Mouse (Mus musculus): ENCODE measurements around the gene Slc51b. TPM values are rescaled to one million over a fixed set of nuclear protein-coding genes. Genes with fewer than 3 reads are reported as not detected.

Slc51b gene
- polyA plus RNA-seq, 1 experiment from 2014 or later = not detected

DNA sequence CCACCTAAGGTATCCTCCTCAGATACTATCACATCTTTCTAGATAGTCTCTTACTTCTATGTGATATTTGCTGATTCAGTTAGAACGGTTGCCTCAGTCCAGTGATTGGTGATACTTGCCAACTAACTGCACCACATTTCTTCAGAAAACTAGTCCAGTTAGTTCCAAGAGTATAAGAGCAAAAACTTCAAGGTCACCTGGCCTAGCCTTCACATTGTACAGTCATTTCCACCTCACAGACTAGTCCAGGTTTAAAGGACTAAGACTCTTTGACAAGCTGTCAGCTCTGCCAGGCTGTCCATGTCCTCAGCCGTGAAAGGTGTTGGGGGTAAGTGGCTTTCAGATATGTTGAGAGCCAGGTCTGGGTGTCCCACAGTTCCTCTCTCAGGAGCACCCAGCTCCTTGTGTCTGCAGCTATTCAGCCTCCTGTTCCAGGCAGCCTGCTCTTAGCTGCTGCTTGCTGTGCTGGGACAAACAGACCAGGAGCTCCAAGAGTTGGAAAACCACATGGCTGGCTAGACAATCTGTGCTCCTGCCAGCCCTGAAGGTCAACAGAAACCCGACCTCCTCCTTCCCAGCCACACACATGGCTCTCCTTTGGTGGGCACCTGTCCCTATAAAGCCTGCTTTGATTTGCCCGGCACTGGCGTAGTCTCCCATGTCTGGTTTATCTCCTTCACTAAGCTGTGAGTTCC lies 48.1 kb downstream of the Slc51b start:
- Histone ChIP-seq H3K27ac (replicated peaks; ENCODE audit: low read depth, low read length) (no peak overlapping the region), H3K9me3 (ENCODE audit: control insufficient read depth, low read length) (no peaks in the 10 kb centered on the region), H3K9ac (ENCODE audit: low read length) (no peak overlapping the region), H3K4me1 (ENCODE audit: control insufficient read depth, insufficient read depth, low read length) (0 out of 2 replicates have a peak, but pooled peaks cover 3% of the 10 kb centered on the region), H3K4me3 (ENCODE audit: low read depth, low read length) (no peak overlapping the region), H3K27me3 (ENCODE audit: control insufficient read depth, insufficient read depth, low read length) (no peaks in the 10 kb centered on the region), H3K36me3 (ENCODE audit: control insufficient read depth, insufficient read depth, low read length) (no peaks in the 10 kb centered on the region; the same call in 1 of the 2 replicates), H3K4me2 (ENCODE audit: low read depth, severe bottlenecking) (no peak overlapping the region)
- DNase-seq (ENCODE audit: low spot score) (no peak), ATAC-seq (ENCODE audit: insufficient number of reproducible peaks, low FRiP score, low TSS enrichment, low read depth) (no peak)
- 58% methylated on average over 5 of the region's 5 CpGs for WGBS

GRCm38 (mm10) chr9:65372449-65372848 lies 50.3 kb downstream of the Slc51b start:
- WGBS = 79% methylated on average over 4 of the region's 4 CpGs
- Histone ChIP-seq H3K27me3 (ENCODE audit: control insufficient read depth, insufficient read depth, low read length) (no peaks in the 10 kb centered on the region), H3K36me3 (ENCODE audit: control insufficient read depth, insufficient read depth, low read length) (no peaks in the 10 kb centered on the region; the same call in 1 of the 2 replicates), H3K4me2 (ENCODE audit: low read depth, severe bottlenecking) (no peak overlapping the region), H3K27ac (replicated peaks; ENCODE audit: low read depth, low read length) (no peak overlapping the region), H3K4me1 (ENCODE audit: control insufficient read depth, insufficient read depth, low read length) (0 out of 2 replicates have a peak, but pooled peaks cover 3% of the 10 kb centered on the region), H3K9me3 (ENCODE audit: control insufficient read depth, low read length) (no peaks in the 10 kb centered on the region), H3K9ac (ENCODE audit: low read length) (no peak overlapping the region), H3K4me3 (ENCODE audit: low read depth, low read length) (no peak overlapping the region)
- ATAC-seq (ENCODE audit: insufficient number of reproducible peaks, low FRiP score, low TSS enrichment, low read depth) = no peak
- no peak for DNase-seq (ENCODE audit: low spot score)

DNA sequence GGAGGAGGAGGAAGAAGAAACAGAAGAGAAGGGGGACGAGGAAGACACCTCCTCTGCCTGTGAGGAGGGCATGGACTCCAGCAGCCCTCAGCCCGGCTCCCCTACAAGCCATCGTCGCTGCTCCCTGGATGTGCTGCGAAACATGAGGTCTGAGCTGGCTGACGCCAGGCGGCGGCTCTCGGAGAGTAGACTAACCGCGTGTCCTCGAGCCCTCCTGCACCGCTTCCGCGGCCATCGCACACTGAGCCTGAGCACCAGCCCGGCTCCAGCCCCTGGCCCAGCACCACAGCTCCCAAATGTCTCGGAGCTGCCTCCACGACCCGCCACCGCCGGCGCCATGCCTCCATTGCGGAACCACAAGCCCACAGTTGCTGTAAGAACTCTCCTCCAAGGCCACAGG lies 51.0 kb downstream of the Slc51b start:
- Histone ChIP-seq H3K4me2 (ENCODE audit: low read depth, severe bottlenecking) (no peak overlapping the region), H3K9me3 (ENCODE audit: control insufficient read depth, low read length) (no peaks in the 10 kb centered on the region), H3K9ac (ENCODE audit: low read length) (no peak overlapping the region), H3K36me3 (ENCODE audit: control insufficient read depth, insufficient read depth, low read length) (no peaks in the 10 kb centered on the region; the same call in 1 of the 2 replicates), H3K4me1 (ENCODE audit: control insufficient read depth, insufficient read depth, low read length) (0 out of 2 replicates have a peak, but pooled peaks cover 3% of the 10 kb centered on the region), H3K4me3 (ENCODE audit: low read depth, low read length) (no peak overlapping the region), H3K27ac (replicated peaks; ENCODE audit: low read depth, low read length) (no peak overlapping the region), H3K27me3 (ENCODE audit: control insufficient read depth, insufficient read depth, low read length) (no peaks in the 10 kb centered on the region)
- DNase-seq (ENCODE audit: low spot score) (no peak), ATAC-seq (ENCODE audit: insufficient number of reproducible peaks, low FRiP score, low TSS enrichment, low read depth) (no peak)
- 76% methylated on average over 24 of the region's 24 CpGs for WGBS

GRCm38 (mm10) chr9:65365721-65366120 lies 57.0 kb downstream of the Slc51b start:
- no peak for ATAC-seq (ENCODE audit: insufficient number of reproducible peaks, low FRiP score, low TSS enrichment, low read depth)
- no peak for DNase-seq (ENCODE audit: low spot score)
- Histone ChIP-seq H3K9me3 (ENCODE audit: control insufficient read depth, low read length) (no peaks in the 10 kb centered on the region), H3K4me1 (ENCODE audit: control insufficient read depth, insufficient read depth, low read length) (no peaks in the 10 kb centered on the region), H3K36me3 (ENCODE audit: control insufficient read depth, insufficient read depth, low read length) (no peaks in the 10 kb centered on the region), H3K9ac (ENCODE audit: low read length) (no peak overlapping the region), H3K27ac (replicated peaks; ENCODE audit: low read depth, low read length) (no peak overlapping the region), H3K4me2 (ENCODE audit: low read depth, severe bottlenecking) (no peak overlapping the region), H3K4me3 (ENCODE audit: low read depth, low read length) (no peak overlapping the region), H3K27me3 (ENCODE audit: control insufficient read depth, insufficient read depth, low read length) (no peaks in the 10 kb centered on the region)
- WGBS = 93% methylated on average over 7 of the region's 7 CpGs

DNA sequence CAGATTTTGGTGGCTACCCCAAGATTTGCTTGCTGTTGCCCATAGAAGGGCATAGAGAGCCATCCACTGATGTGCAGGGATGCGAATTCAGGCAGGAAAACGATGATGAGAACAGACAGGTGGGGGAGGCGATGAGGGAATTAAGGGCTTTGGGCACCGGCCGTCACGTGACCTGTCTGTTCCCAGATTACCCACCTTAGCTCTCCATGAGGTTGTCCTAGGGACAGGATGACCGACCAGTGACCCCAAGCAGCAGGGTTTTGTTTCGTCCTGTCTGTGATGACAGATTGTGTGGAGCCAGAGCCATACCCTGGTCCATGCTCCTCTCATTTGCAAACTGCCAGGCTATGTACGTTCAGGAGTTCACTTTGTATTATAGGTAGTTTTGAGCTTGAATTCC lies 59.1 kb downstream of the Slc51b start:
- no peaks in the 10 kb centered on the region for H3K9me3 ChIP-seq (ENCODE audit: control insufficient read depth, low read length)
- ATAC-seq (ENCODE audit: insufficient number of reproducible peaks, low FRiP score, low TSS enrichment, low read depth) (no peak), DNase-seq (ENCODE audit: low spot score) (no peak)
- WGBS = 40% methylated on average over 9 of the region's 9 CpGs
- no peaks in the 10 kb centered on the region for H3K4me1 ChIP-seq (ENCODE audit: control insufficient read depth, insufficient read depth, low read length)
- H3K4me3 ChIP-seq (ENCODE audit: low read depth, low read length) = no peak overlapping the region
- H3K27ac ChIP-seq (replicated peaks; ENCODE audit: low read depth, low read length) = no peak overlapping the region
- 0 out of 2 replicates have a peak, but pooled peaks cover under 1% of the 10 kb centered on the region for H3K36me3 ChIP-seq (ENCODE audit: control insufficient read depth, insufficient read depth, low read length)
- H3K27me3 ChIP-seq (ENCODE audit: control insufficient read depth, insufficient read depth, low read length) = no peaks in the 10 kb centered on the region
- H3K4me2 ChIP-seq (ENCODE audit: low read depth, severe bottlenecking) = no peak overlapping the region
- no peak overlapping the region for H3K9ac ChIP-seq (ENCODE audit: low read length)

Other genes starting within 250 kb of the Slc51b start
- gene Parp16, start 227.6 kb downstream of the Slc51b start, polyA plus RNA-seq (2014; fragmentation: Nextera tagmentation; extraction: Ambion mirVana) = 7.2 and 8.2 TPM in 2 replicates
- gene Cilp, start 157.8 kb downstream of the Slc51b start, polyA plus RNA-seq (2014; fragmentation: Nextera tagmentation; extraction: Ambion mirVana) = 0.11 TPM in 2 replicates
- gene Clpx, start 128.7 kb downstream of the Slc51b start, polyA plus RNA-seq (2014; fragmentation: Nextera tagmentation; extraction: Ambion mirVana) = 54.1 and 59.1 TPM in 2 replicates
- gene Pdcd7, start 76.9 kb downstream of the Slc51b start, polyA plus RNA-seq (2014; fragmentation: Nextera tagmentation; extraction: Ambion mirVana) = 16.8 and 17.7 TPM in 2 replicates
- 0.47 and 0.96 TPM in 2 replicates for gene Ubap1l, start 61.9 kb downstream of the Slc51b start, polyA plus RNA-seq (2014; fragmentation: Nextera tagmentation; extraction: Ambion mirVana)
- 0.64 and 1.0 TPM in 2 replicates for gene Kbtbd13, start 31.3 kb downstream of the Slc51b start, polyA plus RNA-seq (2014; fragmentation: Nextera tagmentation; extraction: Ambion mirVana)
- 7.5 and 9.7 TPM in 2 replicates for gene Rasl12, start 24.4 kb downstream of the Slc51b start, polyA plus RNA-seq (2014; fragmentation: Nextera tagmentation; extraction: Ambion mirVana)
- gene Mtfmt, start 12.8 kb upstream of the Slc51b start, polyA plus RNA-seq (2014; fragmentation: Nextera tagmentation; extraction: Ambion mirVana) = 20.1 and 21.1 TPM in 2 replicates
- gene Spg21, start 38.0 kb upstream of the Slc51b start, polyA plus RNA-seq (2014; fragmentation: Nextera tagmentation; extraction: Ambion mirVana) = 114 and 121 TPM in 2 replicates
- not detected in 2 replicates for gene Ankdd1a, start 97.2 kb upstream of the Slc51b start, polyA plus RNA-seq (2014; fragmentation: Nextera tagmentation; extraction: Ambion mirVana)
- gene Plekho2, start 157.1 kb upstream of the Slc51b start, polyA plus RNA-seq (2014; fragmentation: Nextera tagmentation; extraction: Ambion mirVana) = 12.2 and 12.5 TPM in 2 replicates
- 13.3 and 15.0 TPM in 2 replicates for gene Pif1, start 164.2 kb upstream of the Slc51b start, polyA plus RNA-seq (2014; fragmentation: Nextera tagmentation; extraction: Ambion mirVana)
- 29.7 and 31.5 TPM in 2 replicates for gene Rbpms2, start 206.7 kb upstream of the Slc51b start, polyA plus RNA-seq (2014; fragmentation: Nextera tagmentation; extraction: Ambion mirVana)
- 254 and 261 TPM in 2 replicates for gene Oaz2, start 245.0 kb upstream of the Slc51b start, polyA plus RNA-seq (2014; fragmentation: Nextera tagmentation; extraction: Ambion mirVana)

Data from limb, embryonic 11.5 days (tissue).